Mouse (Mus musculus): Measurements from ENCODE around the gene Sorcs2. TPM values are rescaled to one million over a fixed set of nuclear protein-coding genes. Genes with fewer than 3 reads are reported as not detected.
A peak's percentile ranks its signal among the peaks of the same experiment; 100 is the strongest.

The Sorcs2 gene
- polyA plus RNA-seq, 1 experiment from 2014 or later = 16.9 TPM

DNA sequence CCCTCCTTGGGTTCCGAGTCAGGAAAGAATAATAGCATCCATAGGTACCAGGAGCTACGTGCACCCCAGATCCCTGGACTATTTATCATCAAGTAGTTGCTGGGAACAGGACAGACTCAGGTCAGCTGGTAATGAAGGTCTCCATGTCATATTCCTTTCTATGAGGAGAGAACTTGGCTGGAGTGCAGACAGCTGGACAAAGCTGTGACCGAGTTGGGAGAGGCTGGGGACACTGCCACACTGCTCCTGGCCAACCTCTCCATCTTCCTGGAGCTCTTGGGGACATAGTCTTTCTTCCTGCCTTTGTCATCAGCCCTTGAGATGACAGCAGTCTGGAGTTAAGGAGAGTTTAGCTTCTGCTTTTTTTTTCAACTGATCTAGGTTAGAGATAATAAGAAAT lies 428.1 kb downstream of the Sorcs2 start:
- Histone ChIP-seq H3K9ac (replicated peaks) (no peak overlapping the region), H3K27me3 (no peaks in the 10 kb centered on the region), H3K9me3 (0 out of 2 replicates have a peak, but pooled peaks cover 5% of the 10 kb centered on the region), H3K4me3 (replicated peaks) (no peak overlapping the region), H3K36me3 (peaks cover 86% of the 10 kb centered on the region), H3K27ac (no peak overlapping the region), H3K4me1 (replicated peaks) (no peaks in the 10 kb centered on the region), H3K4me2 (no peak overlapping the region)
- no peak for ATAC-seq (ENCODE audit: insufficient number of reproducible peaks, insufficient read depth, low FRiP score, low TSS enrichment, low read depth)
- WGBS = 85% methylated on average over 3 of the region's 3 CpGs

Small RNA genes lying within 50 kb of the gene (microRNA-seq; reads per million reads assigned to microRNA genes)
- 36.7 reads per million, percentile 39 among the genes with 10 or more reads in this experiment for gene Mir7689

Other genes starting within 250 kb of the Sorcs2 start
- 0.15 TPM in 1 of 2 replicates, not detected in the other for gene Psapl1, start 194.1 kb downstream of the Sorcs2 start, polyA plus RNA-seq (2016; fragmentation: Nextera tagmentation; extraction: Ambion mirVana)
- gene Grpel1, start 66.9 kb upstream of the Sorcs2 start, polyA plus RNA-seq (2016; fragmentation: Nextera tagmentation; extraction: Ambion mirVana) = 48.0 and 48.8 TPM in 2 replicates
- gene Tada2b, start 86.1 kb upstream of the Sorcs2 start, polyA plus RNA-seq (2016; fragmentation: Nextera tagmentation; extraction: Ambion mirVana) = 1.8 and 2.0 TPM in 2 replicates
- 0.41 TPM in 2 replicates for gene Ccdc96, start 86.4 kb upstream of the Sorcs2 start, polyA plus RNA-seq (2016; fragmentation: Nextera tagmentation; extraction: Ambion mirVana)
- gene Tbc1d14, start 195.1 kb upstream of the Sorcs2 start, polyA plus RNA-seq (2016; fragmentation: Nextera tagmentation; extraction: Ambion mirVana) = 40.1 and 42.3 TPM in 2 replicates